Mouse (Mus musculus) heart, embryonic 10.5 days (tissue): ENCODE measurements around the gene Kat7. TPM values are rescaled to one million over a fixed set of nuclear protein-coding genes. Genes with fewer than 3 reads are reported as not detected.
A peak's percentile ranks its signal among the peaks of the same experiment; 100 is the strongest.

Experiments
- DNase-seq: peaks from one replicate; pipeline ENCODE4 v3.0.0-alpha.2; 2017; ENCODE audit warnings: low spot score
- H3K27ac ChIP-seq: fragments of 300-500 bp; sonication (generic); 2 replicates; pipeline ENCODE4 v1.5.1; 2016; ENCODE audit warnings: mild to moderate bottlenecking
- H3K27me3 ChIP-seq: fragments of 300-500 bp; sonication (generic); 2 replicates; pipeline ENCODE4 v1.6.1; 2016; ENCODE audit warnings: mild to moderate bottlenecking; ENCODE audit not compliant: poor library complexity, insufficient read depth, severe bottlenecking
- H3K36me3 ChIP-seq: fragments of 300-500 bp; sonication (generic); 2 replicates; pipeline ENCODE4 v1.6.1; 2016; ENCODE audit warnings: mild to moderate bottlenecking, moderate library complexity
- H3K4me1 ChIP-seq: fragments of 300-500 bp; sonication (generic); 2 replicates; pipeline ENCODE4 v1.6.1; 2016; ENCODE audit warnings: mild to moderate bottlenecking
- H3K4me3 ChIP-seq: fragments of 300-500 bp; sonication (generic); 2 replicates; pipeline ENCODE4 v1.5.1; 2016; ENCODE audit warnings: mild to moderate bottlenecking, moderate library complexity
- H3K9me3 ChIP-seq: fragments of 300-500 bp; sonication (generic); 2 replicates; pipeline ENCODE4 v1.6.1; 2016; ENCODE audit warnings: mild to moderate bottlenecking, moderate library complexity
- WGBS: fragments of 180-500 bp; shearing (Covaris S2); methylation state at CpG from one replicate; pipeline ENCODE4 v1.1.7; 2016; 5-methylcytosine and 5-hydroxymethylcytosine counted together
- polyA plus RNA-seq: library from polyadenylated mRNA; unstranded; fragments of >200 nt; fragmentation: Nextera tagmentation; extraction: Ambion mirVana; gene quantifications from 2 replicates; pipeline ENCODE4 v1.2.1, GENCODE M21; 2016

Kat7 gene
- polyA plus RNA-seq, 1 experiment from 2014 or later = 68.5 TPM

- Histone ChIP-seq H3K9me3 (no peaks in the 10 kb centered on the region), H3K36me3 (no peaks in the 10 kb centered on the region), H3K4me3 (no peak within 1 kb of the TSS), H3K4me1 (peaks cover 31% of the 10 kb centered on the region), H3K27me3 (peaks cover 8% of the 10 kb centered on the region; the same call in 1 of the 2 replicates), H3K27ac (no peak within 1 kb of the TSS)
- no peak for DNase-seq
- WGBS = 57% methylated on average over 5 of the region's 5 CpGs
Observed at GRCm38 (mm10) chr11:95261178-95261751, 48.8 kb downstream of the Kat7 start, which contains the start of gene Tac4. Gene Tac4 (plus strand): TSS chr11:95261529.

- WGBS = under 1% methylated on average over 73 of the region's 73 CpGs
- Histone ChIP-seq H3K4me1 (peaks cover 29% of the 10 kb centered on the region), H3K4me3 (peak overlapping the region; percentile 74), H3K9me3 (no peaks in the 10 kb centered on the region), H3K36me3 (no peaks in the 10 kb centered on the region), H3K27me3 (peaks cover 26% of the 10 kb centered on the region; the same call in 1 of the 2 replicates), H3K27ac (peak overlapping the region; percentile 90)
- peak; percentile 94 for DNase-seq
Observed at GRCm38 (mm10) chr11:95259088-95259849, 50.8 kb downstream of the Kat7 start.

GRCm38 (mm10) chr11:95258490-95258889 is 51.6 kb downstream of the Kat7 start:
- H3K4me1 ChIP-seq = peaks cover 21% of the 10 kb centered on the region
- H3K27me3 ChIP-seq = peaks cover 28% of the 10 kb centered on the region; the same call in 1 of the 2 replicates
- no peaks in the 10 kb centered on the region for H3K9me3 ChIP-seq
- whole genome bisulfite sequencing = 1% methylated on average over 26 of the region's 26 CpGs
- DNase-seq = peak; percentile 91
- peak overlapping the region; percentile 74 for H3K4me3 ChIP-seq
- H3K27ac ChIP-seq = peak overlapping the region; percentile 90
- no peaks in the 10 kb centered on the region for H3K36me3 ChIP-seq

- Histone ChIP-seq H3K36me3 (no peaks in the 10 kb centered on the region), H3K4me3 (peak overlapping the region; percentile 74; the same call in 1 of the 2 replicates)
- WGBS = 46% methylated on average over 4 of the region's 4 CpGs
Observed at GRCm38 (mm10) chr11:95257930-95258329, 52.1 kb downstream of the Kat7 start.

GRCm38 (mm10) chr11:95255747-95256146 is 54.3 kb downstream of the Kat7 start:
- WGBS = 74% methylated on average over 6 of the region's 6 CpGs
- Histone ChIP-seq H3K9me3 (no peaks in the 10 kb centered on the region), H3K4me3 (no peak overlapping the region), H3K36me3 (no peaks in the 10 kb centered on the region), H3K27me3 (peaks cover 34% of the 10 kb centered on the region), H3K4me1 (peaks cover 29% of the 10 kb centered on the region), H3K27ac (no peak overlapping the region)
- DNase-seq = no peak

More at GRCm38 (mm10) chr11:95257930-95258329, 52.1 kb downstream of the Kat7 start:
- no peak for DNase-seq
- Histone ChIP-seq H3K27me3 (peaks cover 28% of the 10 kb centered on the region; the same call in 1 of the 2 replicates), H3K27ac (no peak overlapping the region), H3K4me1 (peaks cover 20% of the 10 kb centered on the region), H3K9me3 (no peaks in the 10 kb centered on the region)

- peaks cover 34% of the 10 kb centered on the region for H3K27me3 ChIP-seq
- H3K4me3 ChIP-seq = no peak overlapping the region
- H3K9me3 ChIP-seq = no peaks in the 10 kb centered on the region
- peaks cover 29% of the 10 kb centered on the region for H3K4me1 ChIP-seq
- no peak for DNase-seq
- WGBS = 75% methylated on average over 8 of the region's 8 CpGs
- no peak overlapping the region for H3K27ac ChIP-seq
- no peaks in the 10 kb centered on the region for H3K36me3 ChIP-seq
Observed at GRCm38 (mm10) chr11:95254165-95254564, 55.9 kb downstream of the Kat7 start.

- no peak for DNase-seq
- Histone ChIP-seq H3K27ac (0 out of 2 replicates have a peak overlapping the region, but pooled peaks have one; percentile 25), H3K4me3 (no peak overlapping the region), H3K27me3 (peaks cover 35% of the 10 kb centered on the region), H3K9me3 (no peaks in the 10 kb centered on the region; the same call in 1 of the 2 replicates), H3K4me1 (peaks cover 19% of the 10 kb centered on the region), H3K36me3 (no peaks in the 10 kb centered on the region)
- WGBS = 78% methylated on average over 6 of the region's 6 CpGs
Observed at GRCm38 (mm10) chr11:95252104-95252503, 57.9 kb downstream of the Kat7 start.

- 5% methylated on average over 11 of the region's 11 CpGs for WGBS
- peaks cover 21% of the 10 kb centered on the region for H3K4me1 ChIP-seq
- no peaks in the 10 kb centered on the region for H3K36me3 ChIP-seq
- H3K27me3 ChIP-seq = peaks cover 39% of the 10 kb centered on the region
- H3K9me3 ChIP-seq = no peaks in the 10 kb centered on the region; the same call in 1 of the 2 replicates
- 0 out of 2 replicates have a peak overlapping the region, but pooled peaks have one; percentile 8 for H3K27ac ChIP-seq
- DNase-seq = peak; percentile 89
- no peak overlapping the region for H3K4me3 ChIP-seq
Observed at GRCm38 (mm10) chr11:95251295-95251694, 58.8 kb downstream of the Kat7 start.

- H3K27ac ChIP-seq = peak overlapping the region; percentile 77
- peak overlapping the region; percentile 22 for H3K4me3 ChIP-seq
- peaks cover 21% of the 10 kb centered on the region for H3K4me1 ChIP-seq
- WGBS = 17% methylated on average over 10 of the region's 10 CpGs
- H3K36me3 ChIP-seq = no peaks in the 10 kb centered on the region
- peaks cover 40% of the 10 kb centered on the region for H3K27me3 ChIP-seq
- DNase-seq = no peak
- no peaks in the 10 kb centered on the region; the same call in 1 of the 2 replicates for H3K9me3 ChIP-seq
Observed at GRCm38 (mm10) chr11:95250110-95250509, 59.9 kb downstream of the Kat7 start.

- 50% methylated on average over 14 of the region's 14 CpGs for WGBS
- Histone ChIP-seq H3K36me3 (no peaks in the 10 kb centered on the region), H3K9me3 (no peaks in the 10 kb centered on the region; the same call in 1 of the 2 replicates), H3K27me3 (peaks cover 37% of the 10 kb centered on the region), H3K4me3 (no peak overlapping the region), H3K4me1 (peaks cover 23% of the 10 kb centered on the region), H3K27ac (no peak overlapping the region)
- no peak for DNase-seq
Observed at GRCm38 (mm10) chr11:95247065-95247464, 63.0 kb downstream of the Kat7 start.

- no peak overlapping the region for H3K27ac ChIP-seq
- no peak overlapping the region for H3K4me3 ChIP-seq
- no peak for DNase-seq
- peaks cover 14% of the 10 kb centered on the region for H3K4me1 ChIP-seq
- WGBS = 69% methylated on average over 7 of the region's 7 CpGs
- H3K9me3 ChIP-seq = no peaks in the 10 kb centered on the region; the same call in 1 of the 2 replicates
- no peaks in the 10 kb centered on the region for H3K36me3 ChIP-seq
- peaks cover 40% of the 10 kb centered on the region; the same call in 1 of the 2 replicates for H3K27me3 ChIP-seq
Observed at GRCm38 (mm10) chr11:95245456-95245855, 64.6 kb downstream of the Kat7 start.

GRCm38 (mm10) chr11:95242653-95243052 is 67.4 kb downstream of the Kat7 start:
- 64% methylated on average over 6 of the region's 6 CpGs for WGBS
- no peaks in the 10 kb centered on the region for H3K9me3 ChIP-seq
- DNase-seq = no peak
- no peak overlapping the region for H3K4me3 ChIP-seq
- H3K27me3 ChIP-seq = peaks cover 46% of the 10 kb centered on the region; the same call in 1 of the 2 replicates
- H3K27ac ChIP-seq = no peak overlapping the region
- H3K36me3 ChIP-seq = no peaks in the 10 kb centered on the region
- H3K4me1 ChIP-seq = peaks cover 16% of the 10 kb centered on the region

GRCm38 (mm10) chr11:95238477-95238876 is 71.6 kb downstream of the Kat7 start:
- Histone ChIP-seq H3K27ac (peak overlapping the region; percentile 67), H3K9me3 (no peaks in the 10 kb centered on the region), H3K4me3 (no peak overlapping the region), H3K36me3 (no peaks in the 10 kb centered on the region), H3K4me1 (peaks cover 18% of the 10 kb centered on the region), H3K27me3 (peaks cover 67% of the 10 kb centered on the region)
- 50% methylated on average over 6 of the region's 6 CpGs for WGBS
- DNase-seq = no peak
